Mouse (Mus musculus): ENCODE data around the gene Spata7.
A peak's percentile ranks its signal among the peaks of the same experiment; 100 is the strongest.

Gene Spata7

DNA sequence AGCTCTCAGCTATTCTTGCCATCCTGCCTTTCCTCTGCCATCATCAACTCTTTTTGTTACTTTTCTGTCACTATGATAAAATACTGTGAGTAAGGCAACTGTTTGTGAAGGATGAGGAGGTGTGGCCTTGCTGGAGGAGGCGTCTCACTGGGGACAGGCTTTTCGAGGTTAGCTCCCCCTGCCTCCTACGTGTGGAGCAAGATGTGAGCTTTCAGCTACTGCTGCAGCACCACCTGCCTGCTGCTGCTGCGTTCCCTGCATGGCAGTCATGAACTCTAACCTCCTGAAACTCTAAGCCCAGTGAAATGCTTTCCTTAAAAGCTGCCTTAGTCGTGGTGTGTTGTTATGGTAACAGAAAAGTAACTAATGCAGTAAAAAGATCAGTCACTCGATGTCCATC, 45.9 kb downstream of the Spata7 start:
- DNase-seq (ENCODE audit: low spot score) = no peak

DNA sequence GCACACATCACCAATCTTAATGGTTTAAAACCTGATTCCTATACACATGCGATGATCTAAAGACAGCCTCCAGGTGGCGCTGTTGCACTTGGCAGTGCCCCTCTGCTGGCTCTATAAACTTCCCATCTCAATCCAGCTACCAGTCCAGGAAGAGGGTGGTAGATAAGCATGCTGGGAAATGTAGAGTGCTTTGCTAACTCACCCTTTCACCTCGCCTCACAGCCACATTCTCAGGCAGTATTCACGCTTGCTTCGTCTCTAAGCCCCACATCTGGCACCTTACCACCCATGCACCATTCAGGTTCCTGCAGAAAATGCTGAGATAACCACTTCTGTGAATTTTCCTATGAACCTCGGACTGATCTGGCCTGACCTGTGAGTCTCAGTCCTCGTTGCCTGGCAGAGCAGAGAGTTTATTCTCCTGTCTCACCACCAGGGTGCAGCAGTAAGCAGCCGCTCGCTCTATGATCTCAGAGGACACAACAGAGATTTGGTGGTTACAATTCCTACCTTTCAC, 46.7 kb downstream of the Spata7 start:
- DNase-seq (ENCODE audit: low spot score) = peak; percentile 77

DNA sequence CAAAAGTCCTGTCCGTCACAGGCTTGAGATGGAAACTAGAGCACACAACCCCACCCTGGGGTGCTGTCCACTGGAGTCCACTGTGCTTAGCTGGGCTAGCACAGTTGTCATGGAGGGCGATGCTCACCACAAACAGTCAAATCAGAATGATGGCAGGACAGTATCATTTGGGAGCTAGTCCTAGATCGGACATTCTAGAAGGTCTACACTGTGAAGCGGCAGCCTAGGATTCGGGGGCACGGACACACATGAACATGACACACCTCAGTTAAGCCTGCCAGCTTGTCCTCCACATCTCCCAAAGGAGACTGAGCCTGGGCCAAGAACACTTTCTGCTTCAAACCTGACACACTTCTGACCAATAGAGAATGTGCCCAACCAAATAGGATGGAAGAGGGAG, 48.9 kb downstream of the Spata7 start:
- no peak for DNase-seq (ENCODE audit: low spot score)

DNA sequence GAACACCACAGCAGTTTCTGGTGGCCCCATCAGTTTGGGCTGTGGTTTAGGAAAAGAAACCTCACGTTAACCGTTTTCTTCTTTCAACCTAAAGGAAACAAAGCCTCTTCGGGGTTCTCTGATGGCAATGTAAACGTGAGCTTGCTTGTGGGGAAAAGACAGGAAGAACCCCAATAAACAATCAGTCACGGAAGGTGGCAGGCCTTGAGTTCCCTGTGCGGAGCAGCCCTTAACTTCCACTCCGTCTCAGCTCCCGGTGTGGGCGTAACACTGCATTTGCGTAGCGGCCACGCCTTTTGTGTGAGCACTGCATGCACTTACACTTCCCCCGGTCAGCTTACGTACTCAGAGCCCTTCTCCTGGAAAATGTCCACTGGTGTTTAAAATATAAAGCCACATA, 49.4 kb downstream of the Spata7 start:
- no peak for DNase-seq (ENCODE audit: low spot score)

DNA sequence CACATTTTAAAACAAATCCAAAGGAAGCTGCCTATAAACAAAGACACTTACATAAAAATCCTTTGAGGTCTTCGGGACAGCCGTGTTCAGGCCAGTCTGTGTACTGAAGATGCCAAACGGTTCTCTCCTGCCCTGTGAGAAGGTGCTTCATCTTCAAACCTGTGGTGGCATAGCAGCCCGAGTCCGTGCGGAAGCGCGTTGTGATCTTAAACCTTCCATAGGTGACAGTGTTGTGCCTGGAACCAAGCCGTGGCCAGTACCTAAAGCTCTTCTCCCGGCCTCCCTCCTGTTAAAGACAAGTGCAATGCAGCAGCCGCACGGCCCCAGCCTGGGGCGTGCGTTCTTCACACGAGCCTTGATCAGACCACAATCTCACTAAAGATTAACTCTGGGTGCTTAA, 51.9 kb downstream of the Spata7 start:
- no peak for DNase-seq (ENCODE audit: low spot score)

DNA sequence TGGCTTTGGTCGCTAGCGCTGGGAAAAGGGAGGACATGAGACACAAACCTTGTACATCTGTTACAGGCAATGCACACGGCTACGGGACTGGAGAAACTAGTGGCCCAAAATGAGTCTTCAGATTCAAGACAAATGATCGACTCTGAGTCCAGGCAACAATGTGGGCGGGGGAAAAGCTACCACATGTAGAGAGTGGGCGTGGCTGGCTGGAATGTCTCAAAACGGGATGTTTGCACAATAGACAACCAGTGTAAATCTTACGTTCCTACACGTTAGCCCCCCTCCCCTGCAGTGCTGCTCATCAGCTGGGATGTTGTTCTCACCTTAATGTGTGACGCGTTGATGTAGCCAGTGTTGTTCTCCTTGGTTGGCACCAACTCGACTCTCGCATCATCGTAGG, 54.2 kb downstream of the Spata7 start:
- no peak for DNase-seq (ENCODE audit: low spot score)

DNA sequence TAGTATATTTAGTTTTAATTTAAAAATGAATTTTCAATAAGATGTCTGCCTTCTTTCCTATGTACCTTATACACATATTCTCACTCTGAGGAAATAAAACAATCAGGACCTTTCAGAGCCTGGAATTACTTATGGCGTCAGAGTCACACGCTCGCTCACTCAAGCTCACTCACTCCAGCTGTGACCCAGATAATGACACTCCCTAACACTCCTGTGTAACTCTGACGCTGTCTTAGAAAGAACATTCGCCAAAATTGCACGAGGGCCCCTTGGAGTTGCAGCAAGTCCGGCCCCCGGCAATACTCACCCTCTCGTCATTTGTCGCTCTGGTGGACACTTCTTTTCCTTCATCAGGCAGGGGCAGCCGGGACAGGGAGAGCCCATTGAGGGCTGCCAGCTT, 55.2 kb downstream of the Spata7 start:
- no peak for DNase-seq (ENCODE audit: low spot score)

- no peak for DNase-seq (ENCODE audit: low spot score)
These were observed 55.6 kb downstream of the Spata7 start for GRCm38 (mm10) chr12:98683574-98683973.

- DNase-seq (ENCODE audit: low spot score) = no peak
These were observed 62.3 kb downstream of the Spata7 start for GRCm38 (mm10) chr12:98690230-98690629.

DNA sequence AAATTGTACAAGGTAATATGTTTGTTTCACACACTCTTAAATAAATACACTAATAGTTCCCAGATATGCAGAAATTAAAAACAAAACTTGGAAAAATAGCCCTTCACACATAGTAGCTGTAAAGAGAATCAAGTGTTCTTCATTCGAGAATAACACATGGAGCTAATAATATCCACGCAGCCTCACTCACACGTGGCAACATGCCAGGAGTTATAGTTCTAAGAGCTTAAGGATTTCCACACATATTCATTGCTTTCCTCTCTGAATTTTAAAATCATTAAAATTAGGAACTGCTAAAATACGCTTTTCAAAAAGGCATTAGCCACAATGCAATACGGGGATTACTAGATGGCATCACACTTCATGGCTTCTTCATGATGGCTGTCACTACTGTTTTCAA, 69.2 kb downstream of the Spata7 start:
- DNase-seq (ENCODE audit: low spot score) = no peak

DNA sequence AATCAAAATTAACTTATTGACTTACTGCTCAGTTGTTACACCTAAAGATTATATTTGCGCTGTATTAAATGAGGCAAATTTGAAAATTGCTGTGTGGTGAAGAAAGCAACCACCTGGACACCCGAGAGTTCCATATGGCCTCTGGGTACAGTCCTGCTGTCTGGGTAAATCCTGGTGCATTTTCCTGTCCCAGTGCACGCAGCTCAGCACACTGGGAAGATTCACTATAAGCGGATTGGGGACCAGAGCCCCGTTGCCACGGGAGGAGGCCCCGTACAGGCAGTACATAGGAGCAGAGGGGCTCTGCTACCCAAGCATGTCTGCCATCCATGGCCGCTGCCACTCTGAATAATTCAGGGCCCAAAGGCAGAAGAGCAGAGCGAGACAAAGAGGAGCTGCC, 73.6 kb downstream of the Spata7 start:
- DNase-seq (ENCODE audit: low spot score) = no peak

DNA sequence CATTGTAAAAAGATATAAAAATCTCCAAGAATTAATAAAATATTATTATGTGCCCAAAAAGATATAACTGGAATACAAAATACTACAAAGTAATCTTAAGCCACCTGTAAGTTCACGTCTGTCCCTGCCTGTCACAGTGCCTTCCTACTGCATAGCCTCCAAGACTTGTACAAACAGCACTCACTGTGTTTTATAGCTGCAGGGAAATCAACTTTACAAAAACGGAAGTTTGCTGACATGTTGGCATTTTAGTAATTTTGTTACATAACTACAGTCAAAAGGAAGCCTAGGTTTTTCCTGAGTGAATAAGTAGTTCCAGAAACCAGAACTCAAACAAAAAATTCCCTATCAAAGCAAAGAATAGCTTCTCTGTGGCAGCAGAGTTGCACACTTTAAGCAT, 75.6 kb downstream of the Spata7 start:
- no peak for DNase-seq (ENCODE audit: low spot score)

- DNase-seq (ENCODE audit: low spot score) = no peak
These were observed 76.0 kb downstream of the Spata7 start for GRCm38 (mm10) chr12:98703961-98704360.

- no peak for DNase-seq (ENCODE audit: low spot score)
These were observed 84.9 kb downstream of the Spata7 start for GRCm38 (mm10) chr12:98712819-98713218.

- no peak for DNase-seq (ENCODE audit: low spot score)
These were observed 85.7 kb downstream of the Spata7 start for GRCm38 (mm10) chr12:98713621-98714103.

- no peak for DNase-seq (ENCODE audit: low spot score)
These were observed 86.8 kb downstream of the Spata7 start for GRCm38 (mm10) chr12:98714757-98715156.

DNA sequence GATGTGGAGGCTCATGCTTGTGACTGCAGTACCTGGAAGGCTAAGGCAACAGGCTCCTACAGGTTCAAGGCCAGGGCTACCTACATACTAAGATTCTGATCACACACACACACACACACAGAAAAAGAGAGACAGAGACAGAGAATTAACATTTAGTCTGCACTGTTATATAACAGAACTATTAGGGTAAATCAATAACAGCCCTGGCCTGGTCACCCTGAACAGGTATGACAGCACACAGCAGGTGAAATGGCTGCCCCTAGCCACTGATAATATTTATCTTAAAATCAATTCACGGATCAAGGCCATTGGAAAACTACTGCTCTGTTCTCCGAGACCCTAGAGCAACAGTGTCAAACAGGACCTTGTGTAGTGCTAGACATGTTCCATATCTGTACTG, 88.2 kb downstream of the Spata7 start:
- no peak for DNase-seq (ENCODE audit: low spot score)
